Mouse (Mus musculus) CH12.LX (cell line): ENCODE data around the gene Rptor.

Source experiments
- CTCF ChIP-seq, 2 experiments: IDR thresholded peaks in 1 of 2; conservative IDR thresholded peaks in 1 of 2; 2 replicates each; pipeline ENCODE4 v1.5.1; 2011 to 2012; ENCODE audit warnings: low read depth in 2 of 2, low read length in 2 of 2, improper control_type of control experiment in 1 of 2, inconsistent platforms in 1 of 2, mild to moderate bottlenecking in 1 of 2, moderate library complexity in 1 of 2
- MAX ChIP-seq: IDR thresholded peaks from 2 replicates; pipeline ENCODE4 v1.6.1; 2011; ENCODE audit warnings: low read length, improper control_type of control experiment
- MYC ChIP-seq: IDR thresholded peaks from 2 replicates; pipeline ENCODE4 v1.6.1; 2011; ENCODE audit warnings: low read depth, mild to moderate bottlenecking, improper control_type of control experiment, low read length
- USF1 ChIP-seq: IDR thresholded peaks from 2 replicates; pipeline ENCODE4 v1.6.1; 2014; ENCODE audit warnings: low read depth, mild to moderate bottlenecking, inconsistent platforms, low read length, improper control_type of control experiment

DNA sequence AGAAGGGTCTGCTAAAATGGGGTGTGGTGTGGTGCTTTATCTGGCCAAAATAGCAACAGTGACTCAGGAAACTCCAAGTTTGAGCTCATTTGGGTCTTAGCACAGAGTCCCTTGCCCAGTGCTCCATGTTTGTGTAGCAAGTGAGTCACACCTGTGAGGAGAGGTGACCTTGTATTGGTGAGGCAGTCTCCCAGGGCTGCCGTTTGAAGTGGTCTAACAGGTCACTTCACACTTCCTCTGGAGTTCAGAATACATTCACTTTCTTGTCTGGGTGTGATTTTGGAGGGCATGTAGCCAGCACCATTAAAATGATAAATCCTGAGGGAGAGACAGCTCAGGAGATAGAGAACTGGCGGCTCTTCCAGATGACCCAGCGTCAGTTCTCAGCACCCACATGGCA is 115.4 kb downstream of the Rptor start:
- TF ChIP-seq MAX, result no peak
- TF ChIP-seq CTCF (conservative IDR thresholded peaks at IDR 0.05 in 1 of 2, IDR thresholded peaks at IDR 0.05 in 1 of 2; ENCODE audit: low read depth in 2 of 2, low read length in 2 of 2), result no peak
- TF ChIP-seq USF1, result no peak
- no peak for TF ChIP-seq MYC
